Mouse (Mus musculus) thymus, postnatal 14 days (tissue): ENCODE data around the gene Prpf19.
A peak's percentile ranks its signal among the peaks of the same experiment; 100 is the strongest.

Source experiments
- DNase-seq: peaks from one replicate; pipeline ENCODE4 v3.0.0; 2021

The Prpf19 gene

GRCm38 (mm10) chr19:10895016-10895528, at the start of gene Prpf19:
Gene Prpf19, plus strand, starts transcription at chr19:10895231.
- DNase-seq: peak; percentile 98

GRCm38 (mm10) chr19:10845454-10845853, 49.6 kb upstream of the Prpf19 start:
- no peak for DNase-seq

- DNase-seq: no peak
Observed at GRCm38 (mm10) chr19:10846150-10846549, 48.9 kb upstream of the Prpf19 start.

- DNase-seq: no peak
Observed at GRCm38 (mm10) chr19:10847311-10848087, 47.5 kb upstream of the Prpf19 start.

GRCm38 (mm10) chr19:10855422-10855821, 39.6 kb upstream of the Prpf19 start:
- no peak for DNase-seq

- no peak for DNase-seq
Observed at GRCm38 (mm10) chr19:10856520-10856919, 38.5 kb upstream of the Prpf19 start.

GRCm38 (mm10) chr19:10860072-10860497, 34.9 kb upstream of the Prpf19 start:
- no peak for DNase-seq

- no peak for DNase-seq
Observed at GRCm38 (mm10) chr19:10866351-10866750, 28.7 kb upstream of the Prpf19 start.

GRCm38 (mm10) chr19:10867946-10868622, 26.9 kb upstream of the Prpf19 start:
- DNase-seq: no peak

GRCm38 (mm10) chr19:10868623-10869141, 26.3 kb upstream of the Prpf19 start:
- no peak for DNase-seq

- peak; percentile 43 for DNase-seq
Observed at GRCm38 (mm10) chr19:10869241-10869885, 25.7 kb upstream of the Prpf19 start.

- DNase-seq: no peak
Observed at GRCm38 (mm10) chr19:10869886-10870527, 25.0 kb upstream of the Prpf19 start, which contains the start of gene Tmem132a. Gene Tmem132a, minus strand, starts transcription at chr19:10869940.

GRCm38 (mm10) chr19:10870676-10871075, 24.4 kb upstream of the Prpf19 start:
- no peak for DNase-seq

GRCm38 (mm10) chr19:10871328-10871961, 23.6 kb upstream of the Prpf19 start:
- no peak for DNase-seq

- DNase-seq: no peak
Observed at GRCm38 (mm10) chr19:10878201-10878837, 16.7 kb upstream of the Prpf19 start.

GRCm38 (mm10) chr19:10880085-10880974, 14.7 kb upstream of the Prpf19 start:
- DNase-seq: peak; percentile 64

- no peak for DNase-seq
Observed at GRCm38 (mm10) chr19:10880975-10881425, 14.0 kb upstream of the Prpf19 start.

GRCm38 (mm10) chr19:10881426-10882154, 13.4 kb upstream of the Prpf19 start, which contains the start of gene Tmem109:
Gene Tmem109, minus strand, starts transcription at chr19:10882001.
- peak; percentile 93 for DNase-seq

- DNase-seq: no peak
Observed at GRCm38 (mm10) chr19:10892201-10892600, 2.8 kb upstream of the Prpf19 start.

- no peak for DNase-seq
Observed at GRCm38 (mm10) chr19:10895708-10896107, 677 bp downstream of the Prpf19 start.
